Mouse (Mus musculus): ENCODE data around the gene Plk5.
A peak's percentile ranks its signal among the peaks of the same experiment; 100 is the strongest.

Gene Plk5

GRCm38 (mm10) chr10:80356001-80356682, at the start of gene Plk5:
TSS of gene Plk5 (plus strand) at chr10:80356459.
- no peak for DNase-seq (ENCODE audit: low spot score)

- no peak for DNase-seq (ENCODE audit: low spot score)
Observed at GRCm38 (mm10) chr10:80311560-80311959, 44.7 kb upstream of the Plk5 start.

- no peak for DNase-seq (ENCODE audit: low spot score)
Observed at GRCm38 (mm10) chr10:80312586-80313504, 43.4 kb upstream of the Plk5 start.

DNA sequence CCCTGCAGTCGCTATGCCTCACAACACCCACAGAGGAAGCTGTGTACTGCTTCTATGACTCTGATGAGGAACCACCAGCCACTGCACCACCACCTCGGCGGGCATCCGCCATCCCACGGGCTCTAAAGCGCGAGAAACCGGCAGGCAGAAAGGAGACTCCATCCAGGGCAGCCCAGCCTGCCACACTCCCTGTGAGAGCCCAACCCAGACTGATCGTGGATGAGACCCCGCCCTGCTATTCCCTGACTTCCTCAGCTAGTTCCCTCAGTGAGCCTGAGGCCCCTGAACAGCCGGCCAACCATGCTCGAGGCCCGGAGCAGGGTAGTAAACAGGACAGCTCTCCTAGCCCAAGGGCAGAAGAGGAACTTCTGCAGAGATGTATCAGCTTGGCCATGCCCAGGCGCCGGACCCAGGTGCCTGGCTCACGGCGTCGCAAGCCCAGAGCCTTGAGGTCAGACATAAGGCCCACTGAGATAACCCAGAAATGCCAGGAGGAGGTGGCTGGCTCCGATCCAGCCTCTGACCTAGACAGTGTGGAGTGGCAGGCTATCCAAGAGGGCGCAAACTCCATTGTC, 42.5 kb upstream of the Plk5 start:
- DNase-seq (ENCODE audit: low spot score): no peak

DNA sequence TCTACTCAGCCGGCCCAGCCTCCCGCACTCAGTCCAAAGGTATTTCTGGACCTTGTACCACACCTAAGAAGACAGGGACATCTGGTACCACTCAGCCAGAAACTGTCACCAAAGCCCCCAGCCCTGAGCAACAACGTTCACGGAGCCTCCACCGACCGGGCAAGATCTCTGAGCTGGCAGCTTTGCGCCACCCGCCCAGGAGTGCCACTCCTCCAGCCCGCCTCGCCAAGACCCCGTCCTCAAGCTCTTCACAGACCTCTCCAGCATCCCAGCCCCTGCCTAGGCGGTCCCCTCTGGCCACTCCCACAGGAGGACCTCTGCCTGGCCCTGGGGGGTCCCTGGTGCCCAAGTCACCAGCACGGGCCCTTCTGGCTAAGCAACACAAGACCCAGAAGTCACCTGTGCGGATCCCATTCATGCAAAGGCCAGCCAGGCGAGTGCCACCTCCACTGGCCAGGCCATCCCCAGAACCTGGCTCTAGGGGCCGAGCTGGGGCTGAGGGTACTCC, 41.7 kb upstream of the Plk5 start:
- no peak for DNase-seq (ENCODE audit: low spot score)

- no peak for DNase-seq (ENCODE audit: low spot score)
Observed at GRCm38 (mm10) chr10:80315315-80315714, 40.9 kb upstream of the Plk5 start.

DNA sequence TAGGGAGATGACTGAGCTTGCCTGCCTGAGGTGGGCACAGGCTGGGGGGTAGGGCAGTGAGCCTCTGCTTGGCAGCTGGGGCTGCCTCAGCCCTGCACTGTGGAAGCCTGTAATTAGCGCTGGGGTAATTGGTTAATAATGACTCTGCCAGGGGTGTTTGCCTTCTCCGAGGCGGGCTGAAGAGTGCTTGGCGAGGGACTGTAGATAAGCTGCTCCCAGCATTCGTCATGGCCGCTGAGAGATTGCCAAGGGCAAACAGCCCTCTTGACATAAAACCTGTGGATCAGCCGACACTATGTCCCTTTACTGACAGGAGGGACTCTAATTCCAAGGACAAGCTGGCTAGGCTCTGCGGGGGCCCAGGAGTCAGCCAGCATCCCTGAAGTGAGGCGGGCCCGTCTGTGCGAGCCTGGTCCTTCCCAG, 39.9 kb upstream of the Plk5 start:
- no peak for DNase-seq (ENCODE audit: low spot score)

GRCm38 (mm10) chr10:80317011-80317410, 39.2 kb upstream of the Plk5 start:
- no peak for DNase-seq (ENCODE audit: low spot score)

GRCm38 (mm10) chr10:80320340-80320760, 35.9 kb upstream of the Plk5 start, which contains the start of gene 2310011J03Rik:
TSS of gene 2310011J03Rik (minus strand) at chr10:80320537.
- peak; percentile 92 for DNase-seq (ENCODE audit: low spot score)

DNA sequence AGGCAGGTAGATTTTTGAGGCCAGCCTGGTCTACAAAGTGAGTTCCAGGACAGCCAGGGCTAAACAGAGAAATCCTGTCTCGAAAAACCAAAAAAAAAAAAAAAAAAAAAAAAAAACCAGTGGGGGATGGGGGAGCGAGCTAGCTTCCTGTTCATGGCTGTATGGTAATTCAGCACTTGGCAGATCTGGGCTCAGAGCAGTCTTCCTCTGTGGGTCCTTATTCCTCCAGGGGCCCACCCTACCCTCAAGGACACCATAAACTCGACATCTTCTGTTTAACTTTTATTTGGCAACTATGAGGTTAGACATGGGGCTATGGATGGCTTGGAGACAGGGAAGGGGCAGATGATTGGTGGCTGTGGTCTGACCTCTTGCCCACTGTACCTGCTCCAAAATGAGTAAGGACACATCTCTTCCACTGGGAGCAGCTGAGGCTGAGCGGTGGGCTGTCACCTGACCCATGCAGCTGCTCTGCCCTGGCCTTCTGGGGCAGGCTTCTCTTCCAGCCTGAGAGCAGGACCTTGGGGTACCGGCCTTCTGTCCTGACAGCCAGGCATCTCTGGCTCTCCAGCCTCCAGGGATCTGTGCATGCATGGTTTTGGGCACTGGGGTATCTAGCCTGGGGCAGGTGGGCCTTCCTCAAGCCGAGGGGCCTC, 35.1 kb upstream of the Plk5 start:
- no peak for DNase-seq (ENCODE audit: low spot score)

- no peak for DNase-seq (ENCODE audit: low spot score)
Observed at GRCm38 (mm10) chr10:80321670-80322581, 34.3 kb upstream of the Plk5 start.

DNA sequence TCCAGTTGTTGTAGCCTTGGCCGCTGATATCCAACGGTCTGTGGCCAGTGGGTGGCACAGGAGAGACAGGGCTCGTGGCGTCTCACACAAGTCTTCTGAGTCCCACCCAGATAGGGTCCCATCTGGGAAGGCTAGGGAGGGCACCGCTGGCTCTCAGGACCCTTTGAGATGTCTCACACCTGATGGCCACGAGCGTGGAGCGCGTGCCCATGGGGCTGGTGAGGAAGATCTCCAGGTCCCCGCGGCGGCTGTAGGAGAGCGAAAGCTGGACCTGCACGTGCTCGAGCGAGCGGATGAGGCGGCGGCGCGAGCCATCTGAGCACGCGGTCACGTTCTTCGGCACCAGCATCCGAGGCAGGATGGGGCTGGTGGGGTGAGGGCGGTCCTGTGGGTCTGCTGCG, 33.4 kb upstream of the Plk5 start:
- no peak for DNase-seq (ENCODE audit: low spot score)

- DNase-seq (ENCODE audit: low spot score): peak; percentile 89
Observed at GRCm38 (mm10) chr10:80323261-80324119, 32.8 kb upstream of the Plk5 start.

DNA sequence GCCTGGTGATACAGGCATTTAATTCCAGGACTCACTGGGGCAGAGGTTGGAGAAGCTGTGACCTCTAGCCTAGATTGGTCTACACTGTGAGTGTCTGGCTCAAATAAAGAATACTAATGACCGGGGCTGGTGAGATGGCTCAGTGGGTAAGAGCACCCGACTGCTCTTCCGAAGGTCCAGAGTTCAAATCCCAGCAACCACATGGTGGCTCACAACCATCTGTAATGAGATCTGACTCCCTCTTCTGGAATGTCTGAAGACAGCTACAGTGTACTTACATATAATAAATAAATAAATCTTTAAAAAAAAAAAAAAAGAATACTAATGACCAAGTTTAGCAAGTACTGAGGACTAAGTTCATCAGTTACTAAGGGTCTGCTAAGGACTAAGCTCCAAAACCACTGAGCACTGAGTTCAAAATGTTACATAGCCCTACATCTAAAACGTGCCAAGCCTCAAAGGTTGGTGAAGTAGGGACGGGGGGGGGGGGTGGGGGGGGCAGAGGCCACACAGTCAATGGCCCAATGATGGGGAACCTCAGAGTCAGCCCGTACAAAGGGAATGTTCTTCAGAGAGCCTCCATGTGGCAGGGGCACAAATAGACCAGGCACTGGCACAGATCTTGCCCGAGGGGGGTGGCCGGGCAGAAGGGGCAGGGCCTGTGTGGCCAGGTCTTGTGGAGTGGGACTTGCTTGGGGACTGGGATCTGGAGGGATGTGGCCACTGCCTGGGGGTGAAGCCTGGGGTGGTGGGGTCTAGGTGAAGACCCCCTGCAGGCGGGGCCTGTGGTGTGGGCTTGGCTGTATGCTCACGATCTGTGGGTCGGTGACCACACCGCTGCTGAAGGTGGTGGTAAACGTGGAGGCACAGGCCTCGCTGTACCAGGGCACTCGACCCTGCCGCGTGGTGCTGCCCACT, 31.9 kb upstream of the Plk5 start:
- DNase-seq (ENCODE audit: low spot score): no peak

- no peak for DNase-seq (ENCODE audit: low spot score)
Observed at GRCm38 (mm10) chr10:80325045-80325444, 31.2 kb upstream of the Plk5 start.

GRCm38 (mm10) chr10:80329273-80330081, 26.8 kb upstream of the Plk5 start, which contains the start of the genes Pcsk4 and Reep6:
TSS of gene Pcsk4 (minus strand) at chr10:80329498.
TSS of gene Reep6 (plus strand) at chr10:80329953.
- DNase-seq (ENCODE audit: low spot score): peak; percentile 98

- no peak for DNase-seq (ENCODE audit: low spot score)
Observed at GRCm38 (mm10) chr10:80330084-80330483, 26.2 kb upstream of the Plk5 start.

DNA sequence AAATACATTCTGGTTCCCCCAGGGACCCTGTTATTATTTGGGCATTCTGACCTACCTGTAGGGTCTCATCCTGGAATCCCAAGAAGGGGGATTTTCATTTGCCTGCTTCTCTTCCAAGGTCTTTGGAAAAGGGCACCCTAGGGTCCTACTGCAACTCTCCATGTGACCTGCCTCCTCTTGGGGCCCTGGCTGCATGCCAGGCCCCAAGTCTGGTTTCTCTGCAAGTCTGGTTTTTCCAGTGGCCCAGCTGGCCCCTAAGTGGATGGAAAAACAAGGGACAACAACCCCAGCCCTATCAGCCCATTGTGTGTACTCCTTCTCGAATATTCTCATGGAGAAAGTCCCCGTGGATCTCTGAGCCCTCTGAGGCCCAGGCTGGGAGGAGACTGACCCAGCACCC, 25.4 kb upstream of the Plk5 start:
- no peak for DNase-seq (ENCODE audit: low spot score)

Data from testis, postnatal 10 days (tissue).